Mouse (Mus musculus): ENCODE measurements at regions not wholly inside any gene's neighbourhood (a gene's known extent, or its start where the extent isn't known, plus 50 kb on each side); places are given as distances from the start of the nearest gene placed in this dataset.

DNA sequence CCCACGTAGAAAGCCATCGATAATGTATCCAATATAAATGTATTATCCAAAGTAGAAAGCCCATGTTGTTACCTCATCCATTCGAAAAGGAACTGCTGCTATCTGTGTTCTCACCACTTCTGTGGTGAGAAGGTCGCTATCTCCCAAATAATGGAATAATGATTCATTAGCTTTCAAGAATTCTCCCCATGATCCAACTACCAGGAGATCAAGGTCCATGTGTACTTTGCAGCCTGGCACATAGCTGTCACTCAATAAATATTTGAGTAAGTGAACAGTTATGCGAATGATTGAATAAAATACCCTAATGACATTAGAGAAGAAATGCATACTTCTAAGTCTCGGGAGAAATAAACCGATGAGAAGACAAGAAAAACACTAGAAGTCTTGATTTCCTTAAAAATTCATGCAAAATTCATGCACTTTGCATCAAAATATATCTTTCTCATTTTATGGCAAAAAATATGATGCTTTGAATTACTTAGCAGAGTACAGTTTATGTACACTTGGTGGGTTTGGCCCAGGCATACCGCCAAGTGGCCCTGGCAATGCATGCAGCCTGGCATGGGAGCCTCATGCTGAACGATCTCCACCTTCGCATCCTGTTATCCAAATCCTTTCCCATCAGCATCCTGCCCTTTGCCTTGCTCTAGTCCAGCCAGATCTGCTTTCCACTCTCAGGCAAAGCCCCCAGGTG lies 208.7 kb downstream of the Rpl10-ps3 start:
- DNase-seq: no peak

DNA sequence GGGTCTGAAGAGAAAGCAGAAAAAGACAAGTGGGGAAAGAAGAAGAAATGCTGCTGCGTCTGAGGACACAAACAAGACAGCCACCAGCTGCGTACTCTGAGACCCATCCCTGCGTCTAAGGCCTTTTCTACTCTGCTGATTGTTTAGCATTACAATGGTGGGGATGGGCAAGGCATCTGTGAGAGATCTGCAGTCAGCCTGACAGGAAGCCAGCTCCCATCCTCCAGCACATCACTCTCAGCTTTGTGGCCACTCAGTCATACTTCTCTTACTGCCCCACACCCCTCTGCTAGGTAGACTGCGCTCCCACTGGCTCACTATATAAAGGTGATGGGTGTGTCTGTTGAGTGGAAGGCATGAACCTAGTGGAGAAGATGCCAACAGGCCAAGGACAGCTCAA lies 220.5 kb downstream of the Rpl10-ps3 start:
- no peak for DNase-seq

DNA sequence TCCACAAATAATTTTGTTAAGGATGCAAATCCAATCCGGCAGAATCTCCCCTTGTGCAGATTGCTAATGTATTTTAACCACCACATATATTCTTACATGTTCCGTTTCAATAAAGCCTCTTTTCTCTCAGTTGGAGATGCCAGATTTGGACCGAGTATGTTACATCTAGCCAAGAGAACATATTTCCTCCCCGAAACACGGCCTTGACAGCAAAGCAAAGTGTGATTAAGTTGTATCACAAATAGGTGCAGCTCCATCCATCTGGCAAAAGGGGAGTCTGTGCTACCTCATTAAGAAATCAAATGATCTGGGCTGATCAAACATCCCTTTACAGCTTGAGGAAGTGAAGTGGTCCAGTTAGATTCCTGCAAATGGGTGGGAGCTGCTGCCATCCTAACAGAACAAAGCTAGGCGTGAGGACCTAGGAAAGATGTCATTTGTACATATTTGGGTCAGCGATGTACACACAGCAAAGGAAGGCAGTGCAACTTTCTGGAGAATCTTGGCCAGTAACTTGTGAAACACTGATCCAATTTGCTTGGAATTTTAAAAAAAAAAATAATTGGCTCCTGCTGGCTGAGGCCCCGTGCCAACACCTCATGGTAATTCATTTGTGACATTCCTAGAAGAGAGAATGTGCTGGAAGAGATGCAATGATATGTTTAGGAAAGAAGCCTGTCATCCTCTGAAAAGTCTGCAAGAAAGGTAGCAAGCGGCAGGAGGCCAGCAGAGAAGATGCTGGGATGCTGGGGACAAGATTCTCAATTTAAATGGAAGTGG lies 223.8 kb downstream of the Rpl10-ps3 start:
- DNase-seq: no peak

DNA sequence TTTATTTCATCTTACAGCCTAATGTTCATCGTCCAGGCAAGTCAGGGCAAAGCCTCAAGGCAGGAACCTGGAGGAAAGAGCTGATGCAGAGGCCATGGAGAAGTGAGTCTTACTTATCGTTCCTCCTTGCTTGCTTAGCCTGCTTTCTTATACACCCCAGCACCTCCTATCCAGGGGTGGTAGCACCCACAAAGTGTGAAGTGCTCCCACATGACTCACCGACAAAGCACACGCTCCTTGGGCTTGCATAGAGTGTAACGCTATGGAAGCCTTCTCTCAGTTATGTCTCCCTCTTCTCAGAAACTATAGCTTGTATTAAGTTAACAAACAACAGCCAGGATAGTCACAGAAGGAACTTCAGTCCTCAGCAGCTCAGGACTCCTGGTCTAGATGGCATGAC lies 225.4 kb downstream of the Rpl10-ps3 start:
- no peak for DNase-seq

DNA sequence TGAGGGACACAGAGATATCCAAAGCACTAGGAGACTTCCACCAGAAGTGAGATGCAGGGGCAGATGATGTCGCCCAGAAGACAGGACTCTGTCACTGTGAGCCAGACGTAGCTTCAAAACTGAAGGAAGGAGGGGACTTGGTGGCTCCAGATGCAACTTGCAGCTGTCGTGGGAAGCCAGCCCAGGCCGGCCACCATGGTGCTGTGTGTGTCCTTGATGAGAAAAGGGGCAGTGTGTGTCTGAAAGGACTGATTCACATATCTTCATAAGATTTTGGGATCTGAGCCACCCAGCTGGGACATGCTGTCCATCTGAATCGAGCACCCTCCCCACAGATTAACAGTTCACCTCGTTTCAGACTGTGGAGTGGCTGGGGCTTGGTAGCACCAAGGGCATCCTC lies 226.2 kb downstream of the Rpl10-ps3 start:
- DNase-seq: no peak

DNA sequence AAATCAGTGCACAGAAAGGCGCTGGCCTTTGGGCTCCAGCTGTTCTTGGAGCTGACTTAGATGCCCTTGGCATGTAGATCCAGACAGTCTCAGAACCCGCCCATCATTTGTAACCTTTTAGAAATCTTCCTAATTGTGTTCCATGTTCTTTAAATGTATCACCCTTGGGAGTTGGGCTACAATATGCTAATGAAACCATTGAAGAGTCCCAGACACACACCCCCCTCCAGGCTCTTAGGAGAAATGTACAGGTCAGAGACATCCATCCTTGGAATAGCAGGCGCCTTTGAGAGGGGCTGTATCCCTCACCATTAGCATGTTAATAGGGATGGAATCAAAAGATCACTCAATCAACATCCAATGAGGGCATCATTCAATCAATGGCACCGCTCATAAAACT lies 238.2 kb downstream of the Rpl10-ps3 start:
- DNase-seq: no peak

DNA sequence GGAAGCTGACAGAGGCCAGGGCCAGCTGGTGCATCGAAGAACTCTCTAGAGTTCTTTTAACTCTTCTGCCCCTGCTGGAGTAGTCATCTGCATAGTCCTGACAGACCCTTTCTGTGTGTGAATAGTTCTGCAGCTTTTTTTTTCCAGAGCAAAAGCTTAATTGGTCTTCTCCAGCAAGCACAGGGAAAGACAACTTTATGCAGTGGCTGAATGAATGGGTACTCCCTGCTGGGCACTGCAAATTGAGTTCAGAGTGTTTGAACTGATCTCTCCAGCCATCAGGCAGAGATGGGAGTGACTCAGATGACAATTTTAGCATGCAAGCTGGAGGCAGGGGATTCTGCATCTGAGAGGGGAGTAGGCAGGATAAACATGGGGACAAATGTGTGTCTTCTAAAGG lies 242.0 kb downstream of the Rpl10-ps3 start:
- DNase-seq: no peak

DNA sequence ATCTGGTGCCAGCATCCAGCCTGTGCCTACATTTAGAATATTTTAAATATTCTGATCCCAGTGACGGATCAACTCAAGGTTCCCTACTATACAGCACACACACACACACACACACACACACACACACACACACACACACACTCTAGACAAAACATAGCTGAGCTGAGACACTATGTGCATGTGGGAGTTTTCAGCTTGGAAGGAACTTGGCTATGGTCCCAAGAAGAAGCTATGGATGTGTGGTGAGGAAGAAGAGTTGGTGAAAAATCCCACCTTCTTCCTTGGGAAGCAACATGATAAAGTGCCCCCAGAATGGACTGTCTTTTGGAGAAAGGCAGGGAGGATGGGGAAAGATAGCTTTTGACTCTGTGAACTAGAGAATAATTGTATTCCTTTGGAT lies 243.7 kb downstream of the Rpl10-ps3 start:
- DNase-seq: no peak

DNA sequence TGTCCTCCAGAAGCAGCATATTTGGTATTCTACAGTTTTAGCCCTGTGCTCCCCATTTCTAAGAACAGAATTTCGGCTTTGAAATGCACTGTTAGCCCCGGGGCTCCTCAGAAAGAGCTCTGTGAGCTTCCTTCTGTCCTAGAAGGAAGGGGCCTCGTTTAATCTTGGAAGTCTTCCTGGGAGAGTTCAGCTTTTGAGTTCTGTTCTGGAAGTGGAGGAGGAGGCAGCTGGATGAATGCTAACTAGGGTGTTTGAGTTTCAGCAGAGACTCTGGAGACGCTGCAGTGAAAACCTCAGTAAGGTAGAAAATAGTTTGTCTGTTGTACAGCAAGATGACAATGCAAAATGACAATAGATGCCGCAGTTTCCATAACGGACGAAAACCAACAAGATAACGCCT lies 253.8 kb downstream of the Rpl10-ps3 start:
- no peak for DNase-seq

DNA sequence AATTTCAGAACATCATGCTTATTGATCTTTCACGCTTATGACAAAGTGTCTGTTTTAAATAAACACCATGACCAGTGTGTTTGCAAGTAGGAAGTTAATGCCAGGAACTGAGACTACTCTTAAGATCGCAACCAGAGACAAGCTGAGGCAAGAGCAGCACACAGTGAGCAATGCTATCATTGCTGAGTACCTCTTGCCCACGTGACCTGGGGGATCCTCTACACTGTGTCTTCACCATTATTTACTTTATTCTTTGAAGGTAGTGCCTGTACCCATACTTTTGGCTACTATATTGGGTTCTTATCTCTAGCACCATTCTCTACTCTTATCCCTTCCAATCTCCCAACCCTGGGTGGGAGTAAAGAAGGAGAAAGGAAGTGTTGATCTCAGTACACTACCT lies 254.9 kb downstream of the Rpl10-ps3 start:
- no peak for DNase-seq

DNA sequence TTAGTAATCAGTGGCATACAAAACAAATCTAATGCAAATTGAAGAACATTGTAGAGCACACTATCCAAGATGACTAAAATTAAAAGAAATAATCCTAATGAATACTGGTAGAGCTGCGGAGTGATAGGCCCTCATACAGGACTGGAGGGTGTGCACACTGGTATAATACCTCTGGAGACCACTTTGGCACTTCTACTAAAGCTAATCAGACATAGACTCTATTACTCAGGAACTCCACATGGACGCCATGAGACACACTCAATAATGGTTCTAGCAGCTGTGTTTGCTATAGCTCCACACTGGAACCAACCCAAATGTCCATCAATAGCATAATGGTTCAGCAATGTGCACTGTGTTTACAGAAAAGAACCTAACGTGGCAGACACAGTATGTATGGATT lies 264.6 kb downstream of the Rpl10-ps3 start:
- no peak for DNase-seq

DNA sequence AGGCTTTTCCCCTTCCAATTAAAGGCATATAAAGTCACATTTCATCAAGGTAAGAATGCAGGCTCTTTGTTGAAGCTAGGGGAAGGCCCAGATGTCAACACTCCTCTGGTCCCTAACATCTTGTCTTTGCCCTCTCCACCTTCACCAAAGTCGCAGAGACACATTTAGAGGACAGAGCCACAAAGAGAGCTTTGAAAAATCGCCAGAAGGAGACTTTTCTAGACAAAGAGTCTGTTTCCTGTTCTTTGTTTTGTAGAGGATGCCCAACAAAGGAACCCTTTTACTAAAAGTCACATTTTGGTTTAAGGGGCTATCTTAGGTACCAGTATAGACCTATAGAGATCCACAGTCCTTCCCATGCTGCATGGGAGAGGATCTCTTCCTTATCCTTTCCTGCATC lies 269.9 kb upstream of the Ncam1 start:
- no peak for DNase-seq

DNA sequence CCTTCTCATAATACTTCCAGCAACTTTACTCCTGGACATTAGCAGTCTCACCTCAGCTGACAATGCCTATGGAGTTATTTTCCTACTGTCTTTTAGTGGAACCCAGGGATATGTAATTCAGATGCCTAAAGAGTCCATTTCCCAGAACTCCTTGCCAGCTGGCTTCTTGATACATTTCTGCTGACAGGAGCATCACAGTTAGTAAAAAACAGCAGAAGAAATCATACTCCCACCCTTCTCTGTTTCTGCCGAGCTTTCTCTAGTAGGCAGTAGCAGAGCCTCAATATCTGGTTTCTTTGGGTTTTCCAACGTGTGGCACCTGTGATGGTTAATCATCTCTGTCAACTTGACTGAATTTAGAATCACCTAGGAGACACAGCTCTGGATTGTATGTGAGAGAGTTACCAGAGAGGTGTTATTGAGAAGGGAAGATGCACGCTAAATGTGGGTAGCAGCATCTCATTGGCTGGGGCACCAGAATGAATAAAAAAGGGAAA lies 269.1 kb upstream of the Ncam1 start:
- DNase-seq: no peak

DNA sequence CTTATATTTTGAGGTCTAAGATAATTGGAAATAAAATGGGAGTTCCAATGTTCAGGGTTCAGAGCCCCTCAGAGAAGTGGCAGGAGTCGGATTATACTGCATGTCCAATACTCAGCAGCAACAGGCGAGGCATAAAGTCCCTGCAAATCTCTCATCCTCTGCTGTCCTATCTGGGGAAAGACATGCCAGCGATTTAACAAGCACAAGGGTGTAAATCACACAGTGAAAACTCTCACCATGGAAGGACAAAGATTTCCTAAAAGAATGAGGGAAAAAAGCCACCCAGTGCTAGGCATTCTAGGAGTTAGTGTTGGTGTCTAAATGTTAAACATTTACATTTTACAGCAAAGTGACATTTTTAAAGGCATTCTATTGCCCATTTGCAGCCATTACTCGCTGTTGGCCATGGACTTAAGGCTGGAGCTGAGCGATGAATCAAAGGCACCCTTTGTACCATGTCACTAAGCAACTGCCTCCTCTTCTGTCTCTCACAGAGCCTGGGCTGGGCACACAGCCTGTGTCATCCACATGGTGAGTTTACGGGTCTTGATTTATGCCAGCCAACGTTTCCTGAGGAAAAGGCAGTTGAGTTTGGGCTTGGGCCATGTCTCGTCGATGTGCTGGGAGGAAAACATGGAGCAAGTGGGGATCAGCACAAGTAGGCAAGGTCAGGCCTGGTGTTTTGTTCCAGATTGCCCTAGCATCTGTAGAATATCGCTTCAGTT lies 265.9 kb upstream of the Ncam1 start:
- no peak for DNase-seq

DNA sequence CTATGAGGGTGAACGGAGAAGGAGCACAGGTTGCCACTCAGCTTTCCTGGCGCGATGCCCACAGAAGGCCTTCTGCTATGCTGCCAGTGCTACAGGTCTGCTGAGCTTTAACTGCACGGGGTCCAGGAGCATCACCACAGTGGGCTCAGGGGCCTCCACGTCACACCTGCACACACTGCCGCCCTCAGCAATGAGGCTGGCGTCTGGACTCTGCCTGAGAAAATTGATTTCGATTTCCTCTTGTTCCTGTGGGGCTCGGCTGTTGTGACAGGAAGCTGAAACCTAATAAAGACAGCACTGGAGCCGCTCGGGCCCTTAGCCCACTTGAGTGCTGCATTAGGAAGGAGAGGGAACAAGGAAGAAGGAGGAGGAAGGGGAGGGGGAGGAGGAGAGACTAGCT lies 239.5 kb upstream of the Ncam1 start:
- DNase-seq: no peak

DNA sequence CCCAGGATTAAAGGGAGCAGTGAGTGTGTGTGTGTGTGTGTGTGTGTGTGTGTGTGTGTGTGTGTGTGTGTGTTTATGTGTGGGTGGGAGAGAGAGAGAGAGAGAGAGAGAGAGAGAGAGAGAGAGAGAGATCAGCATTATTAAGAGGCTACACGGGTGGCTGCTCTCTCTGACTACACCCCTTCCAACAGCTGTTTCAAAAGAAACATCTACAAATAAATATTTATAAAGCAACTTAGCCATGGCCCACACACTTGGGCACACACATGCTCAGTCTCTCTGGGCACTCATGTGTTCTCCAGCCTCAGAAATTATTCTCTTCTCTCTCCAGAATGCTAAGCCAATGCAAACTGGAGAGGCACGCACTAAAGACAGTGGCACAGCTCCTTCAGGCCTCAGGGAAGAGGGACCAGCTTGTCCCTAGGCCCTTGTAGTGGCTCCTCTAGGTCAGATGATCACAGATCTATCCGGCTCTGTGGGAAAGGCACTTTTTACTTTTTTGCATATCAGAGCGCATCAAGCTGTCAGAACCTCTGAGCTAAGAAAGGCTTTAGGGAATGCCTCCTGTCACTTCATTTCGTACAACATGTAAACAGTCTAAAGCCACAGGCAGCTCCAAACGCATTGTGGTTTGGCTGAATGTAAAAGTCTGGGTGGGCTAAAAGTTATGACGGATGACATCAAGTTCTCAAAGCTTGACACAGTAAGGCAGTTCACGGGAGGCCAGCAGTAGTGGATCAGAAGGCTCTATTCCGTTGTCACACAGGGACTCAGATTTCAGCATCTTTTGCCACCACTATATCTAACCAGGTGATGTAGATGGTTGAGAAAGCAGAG lies 233.8 kb upstream of the Ncam1 start:
- no peak for DNase-seq

DNA sequence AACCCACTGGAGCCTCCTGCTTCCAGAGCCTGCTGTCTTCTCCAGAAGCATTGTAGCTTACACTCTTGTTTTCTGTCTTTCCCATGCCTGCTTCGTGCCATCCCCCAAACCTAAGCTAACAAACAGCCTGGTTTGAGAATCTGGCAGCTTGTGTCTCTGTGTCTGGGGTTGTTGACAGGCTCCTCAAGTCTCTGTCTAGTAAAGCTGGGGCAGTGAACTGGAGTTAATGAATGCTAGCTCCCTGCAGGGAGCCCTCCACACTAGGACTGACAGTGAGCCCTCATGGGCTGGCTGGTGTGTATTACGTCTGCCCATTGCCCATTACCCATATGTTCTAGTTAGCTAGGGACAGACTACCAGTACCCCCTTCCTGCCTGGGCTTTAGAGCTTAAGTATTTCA lies 232.6 kb upstream of the Ncam1 start:
- DNase-seq: no peak

DNA sequence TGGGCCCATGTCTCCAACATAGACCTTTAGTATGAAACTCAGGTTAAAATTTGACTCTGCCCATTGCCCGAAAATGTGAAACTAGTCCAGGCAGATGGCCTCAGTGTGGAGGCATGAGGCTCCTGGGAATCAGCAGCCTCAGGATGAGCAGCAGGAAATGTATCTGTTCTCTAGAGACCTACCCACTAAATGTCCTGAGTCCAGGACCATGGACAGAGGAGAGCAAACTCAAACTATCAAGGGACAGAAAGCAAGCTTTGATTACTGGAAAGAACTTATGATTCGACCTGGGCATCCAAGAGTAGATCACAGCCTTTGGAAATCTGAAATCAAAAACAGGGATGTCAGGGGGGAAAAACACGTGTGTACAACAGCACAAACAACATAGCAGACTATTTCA lies 230.3 kb upstream of the Ncam1 start:
- peak; percentile 6 for DNase-seq

DNA sequence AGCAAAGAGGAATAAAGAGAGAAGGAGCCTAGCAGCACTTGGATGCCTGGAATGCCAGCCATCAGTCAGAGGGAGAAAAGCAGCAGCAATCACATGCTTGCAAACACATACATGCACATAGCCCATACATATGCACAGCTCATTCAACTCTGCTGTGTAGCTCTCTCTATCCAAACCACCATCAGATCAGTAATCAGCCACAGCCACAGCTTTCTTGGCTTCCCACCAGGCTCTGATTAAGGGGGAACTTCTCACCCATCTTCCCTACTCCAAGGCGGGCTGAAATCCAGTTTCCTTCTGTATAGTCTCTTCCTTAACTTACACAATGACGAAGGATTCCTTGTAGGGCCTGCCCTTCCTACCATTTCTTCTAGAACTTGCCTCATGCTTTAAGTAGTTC lies 229.8 kb upstream of the Ncam1 start:
- DNase-seq: no peak

DNA sequence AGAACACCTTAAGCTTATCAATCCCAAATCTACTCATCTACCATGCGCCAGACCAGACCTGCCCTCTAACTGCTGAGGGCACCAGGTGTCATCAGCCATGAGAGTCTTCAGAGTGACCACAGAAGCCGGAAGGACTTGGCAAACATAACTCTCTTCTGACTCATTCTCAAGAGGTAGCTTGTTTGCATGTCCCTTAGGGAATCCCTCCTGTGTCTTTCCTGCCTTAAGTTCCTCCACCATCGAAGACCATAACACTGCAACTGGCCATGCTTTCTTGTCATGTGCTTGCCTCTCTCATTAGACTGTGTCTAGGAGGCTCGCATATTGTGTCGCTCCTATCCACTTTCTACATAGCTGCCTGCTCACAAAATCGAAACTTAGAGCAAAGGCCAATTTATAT lies 226.1 kb upstream of the Ncam1 start:
- DNase-seq: no peak

DNA sequence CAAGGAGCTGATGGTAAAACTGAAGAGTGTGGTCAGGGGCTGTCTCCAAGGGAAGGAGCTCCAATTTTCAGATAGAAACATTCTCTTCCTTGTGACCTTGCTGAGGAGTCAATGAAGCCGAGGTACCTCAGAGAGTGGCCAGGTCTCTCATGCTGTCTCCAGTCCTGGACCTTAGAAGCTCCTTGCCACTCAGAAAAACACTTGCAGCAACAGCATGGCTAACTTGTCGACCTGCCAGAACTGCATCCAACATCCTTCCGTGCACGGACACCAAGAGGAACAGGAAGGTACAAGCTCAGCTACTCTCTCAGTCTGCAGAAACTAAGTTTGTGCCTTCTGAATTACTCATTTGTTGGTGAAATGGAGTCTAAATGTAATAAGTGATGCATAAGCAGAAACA lies 214.9 kb upstream of the Ncam1 start:
- DNase-seq: no peak

DNA sequence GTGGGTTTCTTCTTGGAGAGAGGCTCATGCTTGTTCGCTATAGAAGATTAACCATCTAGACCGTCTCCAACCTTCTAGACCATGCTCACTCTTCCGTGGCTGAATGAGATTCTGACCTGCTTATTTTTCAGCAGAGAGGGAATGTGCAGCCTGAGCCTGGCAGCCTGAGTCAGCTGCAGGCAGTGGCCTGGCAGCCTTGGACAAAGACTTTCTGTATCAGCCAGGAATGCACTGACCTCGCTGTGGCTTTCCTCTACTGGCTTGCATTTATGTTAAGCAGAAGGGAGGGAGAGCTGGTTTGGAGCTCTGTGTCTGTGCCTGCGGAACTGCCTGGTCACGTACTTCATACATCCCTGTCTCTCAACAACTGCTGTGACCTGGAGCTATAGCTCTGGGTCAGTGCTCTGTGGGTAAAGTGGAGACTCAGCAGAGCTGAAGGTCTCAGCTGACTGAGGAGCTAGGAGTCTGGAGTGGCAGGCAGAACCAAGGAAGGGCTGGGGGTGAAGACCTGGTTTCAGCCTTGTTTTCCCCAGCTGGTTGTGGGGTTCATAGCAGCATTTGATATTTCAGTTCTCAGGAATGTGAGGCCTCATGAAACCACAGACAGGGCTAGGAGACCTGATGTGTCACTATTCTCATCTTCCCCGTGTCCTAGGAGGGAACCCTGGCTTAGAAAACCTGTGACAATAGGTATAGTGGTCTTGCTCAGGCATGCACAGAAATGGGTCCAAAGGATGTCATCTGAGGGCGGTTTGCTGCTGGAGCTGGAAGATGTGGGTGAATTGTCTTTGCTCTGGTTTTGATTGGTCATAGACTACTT lies 207.2 kb upstream of the Ncam1 start:
- DNase-seq: peak; percentile 11
